Mouse (Mus musculus) liver, adult 2 months (tissue): ENCODE measurements around the gene Kdm6b.

Experiments used
- CTCF ChIP-seq: fragments of 200-500 bp; IDR thresholded peaks from 2 replicates; pipeline ENCODE4 v1.5.1; 2011; ENCODE audit warnings: low read depth, low read length, control low read depth
- POLR2A ChIP-seq: fragments of 200-500 bp; IDR thresholded peaks from 2 replicates; pipeline ENCODE4 v1.6.1; 2011; ENCODE audit warnings: low read length, control low read depth; ENCODE audit not compliant: insufficient read depth; ENCODE audit errors: extremely low read depth

DNA sequence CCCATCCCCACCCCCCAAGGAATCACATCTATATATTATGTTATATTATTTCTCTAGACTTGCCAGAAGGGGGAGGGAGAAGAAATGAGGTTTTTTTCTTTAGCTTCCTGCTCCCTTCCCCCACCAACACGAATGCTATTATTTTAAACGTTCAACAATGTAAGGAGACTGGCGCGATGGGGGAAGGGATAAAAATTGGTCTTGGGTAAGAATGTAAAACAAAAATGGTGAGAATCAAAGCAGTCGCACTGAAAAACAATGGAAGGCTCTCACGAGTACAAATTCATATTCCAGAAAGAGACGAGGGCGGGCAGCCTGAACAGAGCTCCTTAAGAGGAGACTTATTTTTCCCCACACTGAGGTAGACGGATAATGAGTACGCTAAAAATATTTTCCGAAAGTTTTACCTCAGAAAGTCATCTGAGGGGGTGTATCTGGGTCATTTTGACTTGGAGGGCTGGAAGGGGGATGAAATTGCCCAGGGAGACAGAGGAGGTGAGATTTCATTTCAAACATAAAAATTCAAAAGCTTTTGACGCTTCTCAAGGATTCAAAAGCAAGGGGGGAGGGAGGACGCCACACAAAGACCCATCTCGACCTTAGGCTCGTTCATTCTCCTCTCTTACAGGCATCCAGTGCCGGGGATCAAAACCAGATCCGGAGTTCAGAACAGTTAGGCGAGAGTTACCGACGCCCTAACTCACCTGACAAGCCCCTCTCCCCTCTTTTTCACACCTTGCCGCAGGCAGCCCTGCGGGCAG lies 46.4 kb downstream of the Kdm6b start:
- no peak for TF ChIP-seq CTCF
- no peak for TF ChIP-seq POLR2A
